Mouse (Mus musculus) thymus, adult 2 months (tissue): Measurements from ENCODE around the gene Ywhaq. TPM values are rescaled to one million over a fixed set of nuclear protein-coding genes. Genes with fewer than 3 reads are reported as not detected.

ENCODE experiments used
- DNase-seq: peaks from one replicate; pipeline ENCODE4 v3.0.0; 2021
- H3K27ac ChIP-seq: fragments of 200-500 bp; 2 replicates; pipeline ENCODE4 v1.5.1; 2012; ENCODE audit warnings: low read length, control low read depth; ENCODE audit not compliant: control insufficient read depth, insufficient read depth
- H3K27me3 ChIP-seq: fragments of 200-500 bp; 2 replicates; pipeline ENCODE4 v1.6.1; 2012; ENCODE audit warnings: mild to moderate bottlenecking, low read length, moderate library complexity, mixed read lengths; ENCODE audit not compliant: control insufficient read depth, insufficient read depth
- H3K36me3 ChIP-seq: fragments of 200-500 bp; 2 replicates; pipeline ENCODE4 v1.6.1; 2012; ENCODE audit warnings: mild to moderate bottlenecking, low read length, moderate library complexity; ENCODE audit not compliant: control insufficient read depth, insufficient read depth
- H3K4me1 ChIP-seq: fragments of 200-500 bp; replicated peaks from 2 replicates; pipeline ENCODE4 v1.6.1; 2012; ENCODE audit warnings: low read length; ENCODE audit not compliant: control insufficient read depth, insufficient read depth
- H3K4me3 ChIP-seq: fragments of 200-500 bp; 2 replicates; pipeline ENCODE4 v1.5.1; 2012; ENCODE audit warnings: mild to moderate bottlenecking, low read length, control low read depth, moderate library complexity; ENCODE audit not compliant: control insufficient read depth, insufficient read depth
- CTCF ChIP-seq: fragments of 200-500 bp; IDR thresholded peaks from 2 replicates; pipeline ENCODE4 v1.5.1; 2012; ENCODE audit warnings: mild to moderate bottlenecking, control low read depth, low read length, moderate library complexity, borderline replicate concordance; ENCODE audit not compliant: control insufficient read depth, poor library complexity, insufficient read depth; ENCODE audit errors: extremely low read depth
- POLR2A ChIP-seq: fragments of 200-500 bp; IDR thresholded peaks from 2 replicates; pipeline ENCODE4 v1.6.1; 2012; ENCODE audit warnings: mild to moderate bottlenecking, low read length, control low read depth, moderate library complexity; ENCODE audit not compliant: control insufficient read depth, poor library complexity, insufficient read depth; ENCODE audit errors: extremely low read depth
- WGBS: fragments of 180-500 bp; shearing (Covaris S2); methylation state at CpG from one replicate; pipeline ENCODE4 v1.1.7; 2018; 5-methylcytosine and 5-hydroxymethylcytosine counted together
- polyA plus RNA-seq: library from polyadenylated mRNA; depleted of rRNA; stranded (reverse); fragments of >200 nt; gene quantifications from 2 replicates; pipeline ENCODE4 v1.2.3, GENCODE M21; 2012

Gene Ywhaq
- polyA plus RNA-seq, 1 experiment = 40.8 TPM

- TF ChIP-seq CTCF (no peak), POLR2A (no peak)
- 94% methylated on average over 10 of the region's 10 CpGs for WGBS
- Histone ChIP-seq H3K4me3 (no peak overlapping the region), H3K36me3 (no peaks in the 10 kb centered on the region), H3K27me3 (no peaks in the 10 kb centered on the region), H3K27ac (no peak overlapping the region; the same call in 1 of the 2 replicates), H3K4me1 (no peaks in the 10 kb centered on the region)
- DNase-seq = no peak
Observed at GRCm38 (mm10) chr12:21364624-21365435, 52.6 kb downstream of the Ywhaq start.

- Histone ChIP-seq H3K27me3 (no peaks in the 10 kb centered on the region), H3K4me3 (no peak overlapping the region), H3K36me3 (no peaks in the 10 kb centered on the region), H3K27ac (no peak overlapping the region), H3K4me1 (no peaks in the 10 kb centered on the region)
- DNase-seq = no peak
- 82% methylated on average over 3 of the region's 3 CpGs for WGBS
- TF ChIP-seq CTCF = no peak
- no peak for TF ChIP-seq POLR2A
Observed at GRCm38 (mm10) chr12:21363195-21363594, 54.2 kb downstream of the Ywhaq start.

GRCm38 (mm10) chr12:21362686-21363085 lies 54.8 kb downstream of the Ywhaq start:
- H3K27ac ChIP-seq = no peak overlapping the region
- no peaks in the 10 kb centered on the region for H3K4me1 ChIP-seq
- no peak for TF ChIP-seq CTCF
- H3K36me3 ChIP-seq = no peaks in the 10 kb centered on the region
- 80% methylated on average over 2 of the region's 2 CpGs for WGBS
- H3K4me3 ChIP-seq = no peak overlapping the region
- no peak for DNase-seq
- no peaks in the 10 kb centered on the region for H3K27me3 ChIP-seq

- DNase-seq = no peak
- Histone ChIP-seq H3K4me3 (no peak overlapping the region), H3K27ac (no peak overlapping the region), H3K27me3 (no peaks in the 10 kb centered on the region), H3K4me1 (no peaks in the 10 kb centered on the region), H3K36me3 (peaks cover 41% of the 10 kb centered on the region)
- 96% methylated on average over 8 of the region's 8 CpGs for WGBS
- TF ChIP-seq POLR2A (no peak), CTCF (no peak)
Observed at GRCm38 (mm10) chr12:21353681-21354080, 63.8 kb downstream of the Ywhaq start.

- Histone ChIP-seq H3K36me3 (peaks cover 58% of the 10 kb centered on the region), H3K27ac (no peak overlapping the region), H3K4me1 (no peaks in the 10 kb centered on the region), H3K4me3 (no peak overlapping the region), H3K27me3 (no peaks in the 10 kb centered on the region)
- 96% methylated on average over 7 of the region's 7 CpGs for WGBS
- TF ChIP-seq CTCF (no peak), POLR2A (no peak)
- no peak for DNase-seq
Observed at GRCm38 (mm10) chr12:21350113-21350876, 67.1 kb downstream of the Ywhaq start.

- H3K4me1 ChIP-seq = no peaks in the 10 kb centered on the region
- WGBS = 92% methylated on average over 7 of the region's 7 CpGs
- no peak overlapping the region for H3K27ac ChIP-seq
- no peak for DNase-seq
- no peak overlapping the region for H3K4me3 ChIP-seq
- no peaks in the 10 kb centered on the region for H3K27me3 ChIP-seq
- TF ChIP-seq CTCF = no peak
- TF ChIP-seq POLR2A = no peak
- H3K36me3 ChIP-seq = peaks cover 55% of the 10 kb centered on the region
Observed at GRCm38 (mm10) chr12:21346972-21347371, 70.5 kb downstream of the Ywhaq start.
